Mouse (Mus musculus): ENCODE results near the gene Fam217b. TPM values are rescaled to one million over a fixed set of nuclear protein-coding genes. Genes with fewer than 3 reads are reported as not detected.

Fam217b gene
- polyA plus RNA-seq, 2 experiments, result 0.38 to 0.50 TPM

DNA sequence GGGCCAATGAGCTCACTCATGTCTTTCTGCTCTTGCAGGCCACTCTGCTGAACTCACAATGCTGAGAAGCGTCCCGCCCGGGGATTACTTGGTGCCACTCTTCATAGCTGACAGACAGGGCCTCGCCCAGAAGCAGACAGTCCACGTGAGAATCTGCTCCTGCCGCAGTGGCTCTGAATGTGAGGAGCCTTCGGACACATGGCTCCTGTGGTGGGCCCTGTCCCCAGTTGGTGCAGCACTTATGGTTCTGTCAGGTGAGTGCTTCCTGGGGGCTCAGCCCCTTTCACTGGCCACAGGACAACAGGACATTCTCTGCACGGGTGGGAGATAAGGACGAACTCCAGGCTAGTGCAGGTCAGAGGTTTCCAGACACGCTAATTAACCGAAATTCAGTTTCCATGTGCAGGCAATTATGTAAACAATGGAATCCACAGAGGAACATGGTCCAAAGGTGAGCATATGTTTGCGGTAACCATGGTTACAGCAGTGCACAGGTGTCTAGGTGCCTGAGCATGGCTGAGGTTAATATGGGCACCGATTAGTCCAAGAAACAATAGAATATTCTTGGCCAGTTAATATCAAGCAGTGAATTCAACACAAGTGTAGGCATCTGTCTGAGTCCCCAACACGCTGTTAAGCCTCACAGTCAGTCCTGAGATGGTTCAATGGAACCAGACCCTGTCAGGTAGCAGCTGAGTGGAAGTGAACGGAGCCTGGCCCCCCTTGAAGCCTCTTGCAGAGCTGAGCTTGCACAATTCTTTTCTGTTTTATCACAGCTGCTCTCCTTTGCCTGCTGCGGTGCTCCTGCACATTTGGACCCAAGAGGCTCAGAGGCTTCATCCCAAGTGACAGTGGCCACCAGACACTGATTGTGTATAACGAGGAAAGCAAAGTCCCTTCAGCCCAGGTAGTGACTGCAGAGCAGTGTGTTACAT is 57.5 kb downstream of the Fam217b start:
- no peaks in the 10 kb centered on the region for H3K9me3 ChIP-seq (ENCODE audit: control insufficient read depth, low read length)
- no peaks in the 10 kb centered on the region for H3K36me3 ChIP-seq (replicated peaks; ENCODE audit: control insufficient read depth, insufficient read depth, low read depth)
- H3K4me1 ChIP-seq (replicated peaks; ENCODE audit: control insufficient read depth in 2 of 2, insufficient read depth in 2 of 2, low read length in 1 of 2), result 0 out of 4 replicates have a peak, but pooled peaks cover 0 to 7% of the 10 kb centered on the region in 2 experiments
- H3K9ac ChIP-seq (replicated peaks), result no peak overlapping the region
- no peak overlapping the region for H3K4me3 ChIP-seq (ENCODE audit: insufficient read depth in 1 of 2, low read depth in 2 of 2, low read length in 2 of 2)
- ATAC-seq (ENCODE audit: insufficient read depth), result peak; percentile 62
- 52% methylated on average over 17 of the region's 17 CpGs for WGBS (ENCODE audit: insufficient replicate concordance)
- no peaks in the 10 kb centered on the region for H3K27me3 ChIP-seq (ENCODE audit: control insufficient read depth, insufficient read depth, low read length)
- TF ChIP-seq CTCF (IDR thresholded peaks at IDR 0.05; ENCODE audit: low read depth) (no peak), EP300 (IDR thresholded peaks at IDR 0.05; ENCODE audit: low read depth) (no peak)
- DNase-seq (ENCODE audit: low read depth in 3 of 3, low spot score in 3 of 3), result no peak
- no peak overlapping the region for H3K27ac ChIP-seq
- no peak overlapping the region for H3K4me2 ChIP-seq (ENCODE audit: low read depth)

DNA sequence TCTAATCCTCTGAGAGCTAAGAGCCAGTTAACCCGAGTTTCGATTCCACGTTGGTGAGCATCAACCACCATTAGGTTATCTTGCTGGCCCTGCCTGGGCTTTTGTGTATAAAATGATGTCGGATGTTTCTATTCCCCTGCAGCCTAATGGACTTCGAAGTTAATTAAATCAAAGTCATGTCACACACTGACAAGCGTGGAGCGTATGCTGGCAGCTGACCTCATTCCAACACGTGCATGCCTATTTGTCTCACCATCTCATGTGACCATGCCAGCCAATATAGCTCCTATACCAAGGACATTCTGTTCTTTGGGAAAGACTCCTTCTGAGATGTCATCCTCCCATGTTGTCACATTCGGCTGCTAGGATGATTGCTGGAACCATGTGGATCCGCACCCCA is 59.6 kb downstream of the Fam217b start:
- WGBS (ENCODE audit: insufficient replicate concordance), result 68% methylated on average over 10 of the region's 10 CpGs
- Histone ChIP-seq H3K4me3 (ENCODE audit: insufficient read depth in 1 of 2, low read depth in 2 of 2, low read length in 2 of 2) (no peak overlapping the region), H3K36me3 (replicated peaks; ENCODE audit: control insufficient read depth, insufficient read depth, low read depth) (no peaks in the 10 kb centered on the region), H3K27ac (no peak overlapping the region), H3K27me3 (ENCODE audit: control insufficient read depth, insufficient read depth, low read length) (no peaks in the 10 kb centered on the region), H3K9ac (replicated peaks) (no peak overlapping the region), H3K4me2 (ENCODE audit: low read depth) (no peak overlapping the region), H3K4me1 (replicated peaks; ENCODE audit: control insufficient read depth in 2 of 2, insufficient read depth in 2 of 2, low read length in 1 of 2) (0 out of 4 replicates have a peak, but pooled peaks cover 0 to 7% of the 10 kb centered on the region in 2 experiments), H3K9me3 (ENCODE audit: control insufficient read depth, low read length) (no peaks in the 10 kb centered on the region)
- DNase-seq (ENCODE audit: low read depth in 3 of 3, low spot score in 3 of 3) (no peak), ATAC-seq (ENCODE audit: insufficient read depth) (no peak)
- TF ChIP-seq EP300 (IDR thresholded peaks at IDR 0.05; ENCODE audit: low read depth), result no peak
- no peak for TF ChIP-seq CTCF (IDR thresholded peaks at IDR 0.05; ENCODE audit: low read depth)

Other genes starting within 250 kb of the Fam217b start
- gene Sycp2, start 6.8 kb upstream of the Fam217b start, polyA plus RNA-seq (2012; rRNA removed), result 0.02 TPM in 2 replicates
- not detected in 2 replicates for gene Sycp2, start 6.8 kb upstream of the Fam217b start, polyA plus RNA-seq (2014; fragmentation: Nextera tagmentation; extraction: Ambion mirVana)
- 0.45 and 0.47 TPM in 2 replicates for gene Ppp1r3d, start 52 bp upstream of the Fam217b start, polyA plus RNA-seq (2012; rRNA removed)
- gene Ppp1r3d, start 52 bp upstream of the Fam217b start, polyA plus RNA-seq (2014; fragmentation: Nextera tagmentation; extraction: Ambion mirVana), result 0.42 and 0.52 TPM in 2 replicates
- gene Cdh26, start 16.0 kb downstream of the Fam217b start, polyA plus RNA-seq (2012; rRNA removed), result 0.10 and 0.15 TPM in 2 replicates
- gene Cdh26, start 16.0 kb downstream of the Fam217b start, polyA plus RNA-seq (2014; fragmentation: Nextera tagmentation; extraction: Ambion mirVana), result 0.09 and 0.14 TPM in 2 replicates